Mouse (Mus musculus) neural tube, embryonic 13.5 days (tissue): ENCODE measurements around the gene B3galt4. TPM values are rescaled to one million over a fixed set of nuclear protein-coding genes. Genes with fewer than 3 reads are reported as not detected.

ENCODE experiments used
- ATAC-seq: fragments of 200-750 bp; cut with Nextera tagmentation; 2 replicates; pipeline ENCODE4 v1.8.0; 2017; ENCODE audit warnings: low read depth, mild to moderate bottlenecking, moderate TSS enrichment, moderate library complexity
- H3K27ac ChIP-seq: fragments of 300-500 bp; sonication (generic); replicated peaks from 2 replicates; pipeline ENCODE4 v1.5.1; 2015; ENCODE audit warnings: moderate library complexity, mild to moderate bottlenecking, inconsistent platforms
- H3K27me3 ChIP-seq: fragments of 300-500 bp; sonication (generic); 2 replicates; pipeline ENCODE4 v1.6.1; 2015; ENCODE audit warnings: mild to moderate bottlenecking, inconsistent platforms
- H3K36me3 ChIP-seq: fragments of 300-500 bp; sonication (generic); 2 replicates; pipeline ENCODE4 v1.6.1; 2015; ENCODE audit warnings: mild to moderate bottlenecking, inconsistent platforms
- H3K4me1 ChIP-seq: fragments of 300-500 bp; sonication (generic); replicated peaks from 2 replicates; pipeline ENCODE4 v1.6.1; 2015; ENCODE audit warnings: inconsistent platforms
- H3K4me2 ChIP-seq: fragments of 300-500 bp; sonication (generic); 2 replicates; pipeline ENCODE4 v1.6.1; 2015; ENCODE audit warnings: inconsistent platforms, mild to moderate bottlenecking, moderate library complexity
- H3K4me3 ChIP-seq: fragments of 300-500 bp; sonication (generic); 2 replicates; pipeline ENCODE4 v1.5.1; 2015; ENCODE audit warnings: mild to moderate bottlenecking, inconsistent platforms
- H3K9ac ChIP-seq: fragments of 300-500 bp; sonication (generic); 2 replicates; pipeline ENCODE4 v1.6.1; 2015; ENCODE audit warnings: moderate library complexity, mild to moderate bottlenecking, inconsistent platforms
- H3K9me3 ChIP-seq: fragments of 300-500 bp; sonication (generic); 2 replicates; pipeline ENCODE4 v1.6.1; 2016; ENCODE audit warnings: inconsistent platforms
- WGBS: fragments of 180-500 bp; shearing (Covaris S2); methylation state at CpG from one replicate; pipeline ENCODE4 v1.1.7; 2015; 5-methylcytosine and 5-hydroxymethylcytosine counted together
- polyA plus RNA-seq: library from polyadenylated mRNA; unstranded; fragments of >200 nt; fragmentation: Nextera tagmentation; extraction: Ambion mirVana; gene quantifications from 2 replicates; pipeline ENCODE4 v1.2.1, GENCODE M21; 2015

Gene B3galt4
- polyA plus RNA-seq, 1 experiment from 2014 or later, result 11.7 TPM

- no peak for ATAC-seq
- no peaks in the 10 kb centered on the region for H3K27me3 ChIP-seq
- H3K9me3 ChIP-seq, result no peaks in the 10 kb centered on the region
- H3K4me2 ChIP-seq, result no peak overlapping the region
- H3K9ac ChIP-seq, result no peak overlapping the region
- peaks cover 22% of the 10 kb centered on the region for H3K36me3 ChIP-seq
- WGBS, result 84% methylated on average over 10 of the region's 10 CpGs
- no peak overlapping the region for H3K27ac ChIP-seq
- H3K4me1 ChIP-seq, result peaks cover 31% of the 10 kb centered on the region
- H3K4me3 ChIP-seq, result no peak overlapping the region
These were observed 26.6 kb downstream of the B3galt4 start for GRCm38 (mm10) chr17:33924577-33925283.

- no peak for ATAC-seq
- Histone ChIP-seq H3K36me3 (peaks cover 30% of the 10 kb centered on the region), H3K9ac (no peak overlapping the region), H3K9me3 (no peaks in the 10 kb centered on the region), H3K27ac (peak overlapping the region; percentile 20; the same call in 1 of the 2 replicates), H3K4me1 (peaks cover 51% of the 10 kb centered on the region), H3K4me3 (no peak overlapping the region), H3K4me2 (peak overlapping the region; percentile 76), H3K27me3 (no peaks in the 10 kb centered on the region)
- WGBS, result 91% methylated on average over 7 of the region's 7 CpGs
These were observed 29.9 kb downstream of the B3galt4 start for GRCm38 (mm10) chr17:33921361-33921760.

- Histone ChIP-seq H3K4me3 (peak overlapping the region; percentile 46), H3K9me3 (no peaks in the 10 kb centered on the region), H3K27me3 (no peaks in the 10 kb centered on the region), H3K27ac (peak overlapping the region; percentile 66), H3K9ac (peak overlapping the region; percentile 73), H3K36me3 (peaks cover 23% of the 10 kb centered on the region), H3K4me2 (peak overlapping the region; percentile 76), H3K4me1 (peaks cover 52% of the 10 kb centered on the region)
- WGBS, result 1% methylated on average over 36 of the region's 36 CpGs
- ATAC-seq, result 0 out of 2 replicates have a peak, but pooled peaks have one; percentile 21
These were observed 30.8 kb downstream of the B3galt4 start for GRCm38 (mm10) chr17:33920282-33921097.

GRCm38 (mm10) chr17:33919351-33920281 lies 31.7 kb downstream of the B3galt4 start:
- peaks cover 21% of the 10 kb centered on the region for H3K36me3 ChIP-seq
- ATAC-seq, result no peak
- no peaks in the 10 kb centered on the region for H3K27me3 ChIP-seq
- H3K27ac ChIP-seq, result peak overlapping the region; percentile 66
- under 1% methylated on average over 52 of the region's 52 CpGs for WGBS
- peaks cover 60% of the 10 kb centered on the region for H3K4me1 ChIP-seq
- peak overlapping the region; percentile 76 for H3K4me2 ChIP-seq
- H3K4me3 ChIP-seq, result peak overlapping the region; percentile 46
- H3K9me3 ChIP-seq, result no peaks in the 10 kb centered on the region
- peak overlapping the region; percentile 73 for H3K9ac ChIP-seq

- H3K4me3 ChIP-seq, result peak overlapping the region; percentile 46
These were observed 32.7 kb downstream of the B3galt4 start for GRCm38 (mm10) chr17:33918293-33919203.

GRCm38 (mm10) chr17:33917656-33918292 lies 33.5 kb downstream of the B3galt4 start:
- H3K4me1 ChIP-seq, result peaks cover 69% of the 10 kb centered on the region
- no peaks in the 10 kb centered on the region for H3K9me3 ChIP-seq
- H3K4me2 ChIP-seq, result no peak overlapping the region
- no peak overlapping the region for H3K9ac ChIP-seq
- peak overlapping the region; percentile 51 for H3K4me3 ChIP-seq
- peaks cover 37% of the 10 kb centered on the region for H3K36me3 ChIP-seq
- no peak for ATAC-seq
- H3K27ac ChIP-seq, result no peak overlapping the region
- WGBS, result 84% methylated on average over 18 of the region's 18 CpGs
- no peaks in the 10 kb centered on the region for H3K27me3 ChIP-seq

More at GRCm38 (mm10) chr17:33918293-33919203, 32.7 kb downstream of the B3galt4 start:
- Histone ChIP-seq H3K4me1 (peaks cover 69% of the 10 kb centered on the region), H3K4me2 (peak overlapping the region; percentile 76), H3K36me3 (peaks cover 31% of the 10 kb centered on the region), H3K27ac (peak overlapping the region; percentile 66; the same call in 1 of the 2 replicates), H3K9ac (peak overlapping the region; percentile 73; the same call in 1 of the 2 replicates), H3K27me3 (no peaks in the 10 kb centered on the region), H3K9me3 (no peaks in the 10 kb centered on the region)
- WGBS, result 60% methylated on average over 37 of the region's 37 CpGs
- no peak for ATAC-seq

- Histone ChIP-seq H3K4me1 (peaks cover 73% of the 10 kb centered on the region), H3K9ac (peak overlapping the region; percentile 70)
These were observed 34.2 kb downstream of the B3galt4 start for GRCm38 (mm10) chr17:33916847-33917655.

GRCm38 (mm10) chr17:33916294-33916693 lies 35.0 kb downstream of the B3galt4 start:
- H3K4me1 ChIP-seq, result peaks cover 78% of the 10 kb centered on the region
- H3K4me2 ChIP-seq, result peak overlapping the region; percentile 66
- H3K9me3 ChIP-seq, result no peaks in the 10 kb centered on the region
- peak; percentile 13 for ATAC-seq
- H3K36me3 ChIP-seq, result peaks cover 51% of the 10 kb centered on the region
- no peaks in the 10 kb centered on the region for H3K27me3 ChIP-seq
- peak overlapping the region; percentile 70 for H3K9ac ChIP-seq
- WGBS, result under 1% methylated on average over 20 of the region's 20 CpGs
- peak overlapping the region; percentile 85 for H3K27ac ChIP-seq
- H3K4me3 ChIP-seq, result peak overlapping the region; percentile 51

More at GRCm38 (mm10) chr17:33916847-33917655, 34.2 kb downstream of the B3galt4 start:
- WGBS, result 77% methylated on average over 31 of the region's 31 CpGs
- peak overlapping the region; percentile 66 for H3K4me2 ChIP-seq
- no peaks in the 10 kb centered on the region for H3K27me3 ChIP-seq
- H3K27ac ChIP-seq, result no peak overlapping the region
- no peak for ATAC-seq
- peaks cover 43% of the 10 kb centered on the region for H3K36me3 ChIP-seq
- H3K9me3 ChIP-seq, result no peaks in the 10 kb centered on the region
- peak overlapping the region; percentile 51 for H3K4me3 ChIP-seq

- peaks cover 78% of the 10 kb centered on the region for H3K4me1 ChIP-seq
These were observed 35.5 kb downstream of the B3galt4 start, which contains the start of the genes Tapbp and Zbtb22 for GRCm38 (mm10) chr17:33915671-33916250. Gene Tapbp, plus strand, starts transcription at chr17:33915899. Gene Zbtb22, plus strand, starts transcription at chr17:33915904.

More at GRCm38 (mm10) chr17:33915671-33916250, 35.5 kb downstream of the B3galt4 start, which contains the start of the genes Tapbp and Zbtb22:
- Histone ChIP-seq H3K27me3 (no peaks in the 10 kb centered on the region), H3K9me3 (no peaks in the 10 kb centered on the region), H3K36me3 (peaks cover 56% of the 10 kb centered on the region), H3K4me3 (peak within 1 kb of the TSS; percentile 51), H3K9ac (peak within 1 kb of the TSS; percentile 70), H3K4me2 (peak within 1 kb of the TSS; percentile 66), H3K27ac (peak within 1 kb of the TSS; percentile 85)
- ATAC-seq, result peak; percentile 88
- WGBS, result under 1% methylated on average over 33 of the region's 34 CpGs
